Comparison of ENCODE assay signal across 9 mouse cellular contexts in genomic region chr2:26273611-26274010, GRCm38 (mm10). TPM values are rescaled to one million over a fixed set of nuclear protein-coding genes. Genes with fewer than 3 reads are reported as not detected.
A peak's percentile ranks its signal among the peaks of the same experiment; 100 is the strongest.
DNase-seq lines count a peak whose midpoint lies in the region; ATAC-seq and TF ChIP-seq lines count a peak whose summit lies in the region.
"Had no signal": no experiment of that assay in that cellular context is flagged by ENCODE, and none has a peak within 500 bp of the region (broad histone marks: within the 10 kb centered on the region; RNA-seq: fewer than 3 reads in every experiment).

No protein-coding gene starts in this region.

- H3K9me3 ChIP-seq in limb, embryonic 14.5 days (ENCODE audit: control insufficient read depth, low read length), result no peaks in the 10 kb centered on the region
- H3K9me3 ChIP-seq in neural tube, embryonic 15.5 days (replicated peaks), result no peaks in the 10 kb centered on the region
- H3K9me3 ChIP-seq: embryonic facial prominence, embryonic 12.5 days had no signal

- H3K4me3 ChIP-seq in kidney, adult 2 months (ENCODE audit: insufficient read depth, low read depth, low read length), result no peak overlapping the region
- H3K4me3 ChIP-seq in limb, embryonic 14.5 days (replicated peaks; ENCODE audit: low read length), result no peak overlapping the region
- no peak overlapping the region for H3K4me3 ChIP-seq in neural tube, embryonic 15.5 days (replicated peaks)
- H3K4me3 ChIP-seq: embryonic facial prominence, embryonic 12.5 days had no signal

- H3K27ac ChIP-seq in kidney, adult 2 months (ENCODE audit: insufficient read depth, low read depth, low read length), result no peak overlapping the region
- no peak overlapping the region for H3K27ac ChIP-seq in limb, embryonic 14.5 days (replicated peaks; ENCODE audit: low read depth, low read length)
- no peak overlapping the region for H3K27ac ChIP-seq in neural tube, embryonic 15.5 days (replicated peaks)
- H3K27ac ChIP-seq: embryonic facial prominence, embryonic 12.5 days had no signal

- peak; percentile 81; the same call in 1 of the 2 replicates for ATAC-seq in limb, embryonic 14.5 days (ENCODE audit: low FRiP score, low read depth)
- peak; percentile 63; the same call in 1 of the 2 replicates for ATAC-seq in neural tube, embryonic 15.5 days (ENCODE audit: low FRiP score)

- no peak overlapping the region for H3K9ac ChIP-seq in limb, embryonic 14.5 days (ENCODE audit: low read depth, low read length, severe bottlenecking)
- no peak overlapping the region for H3K9ac ChIP-seq in neural tube, embryonic 15.5 days (replicated peaks)
- H3K9ac ChIP-seq: embryonic facial prominence, embryonic 12.5 days had no signal

- no peak for TF ChIP-seq POLR2A in kidney, adult 2 months (IDR thresholded peaks at IDR 0.05; ENCODE audit: low read depth, low read length)
- no peak for TF ChIP-seq POLR2A in limb, embryonic 14.5 days (IDR thresholded peaks at IDR 0.05; ENCODE audit: borderline replicate concordance, extremely low read depth, insufficient read depth, insufficient read length)

- no peak overlapping the region for H3K4me2 ChIP-seq in limb, embryonic 14.5 days (replicated peaks; ENCODE audit: low read depth, low read length, severe bottlenecking)
- no peak overlapping the region for H3K4me2 ChIP-seq in neural tube, embryonic 15.5 days
- H3K4me2 ChIP-seq: embryonic facial prominence, embryonic 12.5 days had no signal

- 18% methylated on average over 7 of the region's 7 CpGs for WGBS in kidney, adult 2 months
- 19% methylated on average over 7 of the region's 7 CpGs for WGBS in limb, embryonic 14.5 days
- WGBS in neural tube, embryonic 15.5 days, result 23% methylated on average over 7 of the region's 7 CpGs

- TF ChIP-seq CTCF in kidney, adult 2 months (conservative IDR thresholded peaks at IDR 0.05; ENCODE audit: insufficient read depth, insufficient read length, low read depth, low read length), result peak; percentile 87

- H3K27me3 ChIP-seq in kidney, adult 2 months (replicated peaks; ENCODE audit: control insufficient read depth, insufficient read depth, low read length), result no peaks in the 10 kb centered on the region
- no peaks in the 10 kb centered on the region for H3K27me3 ChIP-seq in limb, embryonic 14.5 days (ENCODE audit: control insufficient read depth, insufficient read depth, low read length)
- no peaks in the 10 kb centered on the region; the same call in 1 of the 2 replicates for H3K27me3 ChIP-seq in neural tube, embryonic 15.5 days (replicated peaks)
- H3K27me3 ChIP-seq: embryonic facial prominence, embryonic 12.5 days had no signal

- peak; percentile 20 to 46 for DNase-seq in urinary bladder, adult 18-20 months (ENCODE audit: low spot score in 2 of 2)
- DNase-seq in urinary bladder, postnatal 10 days (ENCODE audit: low spot score), result no peak
- peak; percentile 65 for DNase-seq in cerebellum, adult 9-11 months
- DNase-seq in gastrocnemius, postnatal 10 days, result peak; percentile 52
- DNase-seq in kidney, adult 2 months, result peak; percentile 65
- peak; percentile 72 for DNase-seq in limb, embryonic 14.5 days (ENCODE audit: low spot score)
- DNase-seq in thymus, postnatal 4 days, result peak; percentile 57

- H3K36me3 ChIP-seq in kidney, adult 2 months (ENCODE audit: control insufficient read depth, insufficient read depth, low read length), result no peaks in the 10 kb centered on the region
- no peaks in the 10 kb centered on the region for H3K36me3 ChIP-seq in limb, embryonic 14.5 days (ENCODE audit: control insufficient read depth, insufficient read depth, low read length)
- H3K36me3 ChIP-seq in neural tube, embryonic 15.5 days, result no peaks in the 10 kb centered on the region
- H3K36me3 ChIP-seq: embryonic facial prominence, embryonic 12.5 days had no signal

- H3K4me1 ChIP-seq in kidney, adult 2 months (ENCODE audit: control insufficient read depth, insufficient read depth, low read length), result no peaks in the 10 kb centered on the region
- H3K4me1 ChIP-seq in limb, embryonic 14.5 days (ENCODE audit: control insufficient read depth, insufficient read depth, low read length), result peaks cover 5% of the 10 kb centered on the region; the same call in 1 of the 2 replicates
- H3K4me1 ChIP-seq in neural tube, embryonic 15.5 days, result no peaks in the 10 kb centered on the region

RNA-seq across cellular contexts. Expression of gene Ccdc187, which starts 20.7 kb away (rescaled TPM):
- total RNA-seq in gastrocnemius, postnatal 10 days (2021), result under 1 TPM; 0.09 to 0.14 TPM
- polyA plus RNA-seq in kidney, adult 2 months (2012; rRNA removed), result 0.02 and 0.12 TPM in 2 replicates
- polyA plus RNA-seq in limb, embryonic 14.5 days (2012; rRNA removed), result 0.26 and 0.32 TPM in 2 replicates
- 0.03 and 0.06 TPM in 2 replicates for polyA plus RNA-seq in limb, embryonic 14.5 days (2014; fragmentation: Nextera tagmentation; extraction: Ambion mirVana)
- polyA plus RNA-seq in neural tube, embryonic 15.5 days (2015; fragmentation: Nextera tagmentation; extraction: Ambion mirVana), result 0.03 and 0.11 TPM in 2 replicates

RNA-seq across cellular contexts. Expression of gene Qsox2, which starts 36.3 kb away (rescaled TPM):
- 1 to 10 TPM; 5.9 to 7.6 TPM for total RNA-seq in gastrocnemius, postnatal 10 days (2021)
- polyA plus RNA-seq in kidney, adult 2 months (2012; rRNA removed), result 15.3 and 16.5 TPM in 2 replicates
- polyA plus RNA-seq in limb, embryonic 14.5 days (2012; rRNA removed), result 22.4 and 25.3 TPM in 2 replicates
- polyA plus RNA-seq in limb, embryonic 14.5 days (2014; fragmentation: Nextera tagmentation; extraction: Ambion mirVana), result 16.1 and 18.0 TPM in 2 replicates
- polyA plus RNA-seq in neural tube, embryonic 15.5 days (2015; fragmentation: Nextera tagmentation; extraction: Ambion mirVana), result 14.7 and 18.2 TPM in 2 replicates

RNA-seq across cellular contexts. Expression of gene Gpsm1, which starts 41.7 kb away (rescaled TPM):
- 10 to 100 TPM; 12.9 to 16.6 TPM for total RNA-seq in gastrocnemius, postnatal 10 days (2021)
- polyA plus RNA-seq in kidney, adult 2 months (2012; rRNA removed), result 9.3 and 13.1 TPM in 2 replicates
- polyA plus RNA-seq in limb, embryonic 14.5 days (2012; rRNA removed), result 78.4 and 103 TPM in 2 replicates
- polyA plus RNA-seq in limb, embryonic 14.5 days (2014; fragmentation: Nextera tagmentation; extraction: Ambion mirVana), result 31.0 and 37.6 TPM in 2 replicates
- 130 and 158 TPM in 2 replicates for polyA plus RNA-seq in neural tube, embryonic 15.5 days (2015; fragmentation: Nextera tagmentation; extraction: Ambion mirVana)
